Mouse (Mus musculus) forebrain, postnatal 0 days (tissue): ENCODE measurements at regions not wholly inside any gene's neighbourhood (a gene's known extent, or its start where the extent isn't known, plus 50 kb on each side); places are given as distances from the start of the nearest gene placed in this dataset.

ENCODE experiments used
- ATAC-seq: fragments of 200-750 bp; cut with Nextera tagmentation; 2 replicates; pipeline ENCODE4 v1.8.0; 2017; ENCODE audit warnings: mild to moderate bottlenecking, moderate library complexity
- DNase-seq: peaks from one replicate; pipeline ENCODE4 v3.0.0-alpha.2; 2015
- H3K27ac ChIP-seq: fragments of 300-500 bp; sonication (generic); 2 replicates; pipeline ENCODE4 v1.5.1; 2014; ENCODE audit warnings: low read depth, mild to moderate bottlenecking, antibody characterized with exemption, low read length, moderate library complexity, mixed read lengths
- H3K27me3 ChIP-seq: fragments of 300-500 bp; sonication (generic); 2 replicates; pipeline ENCODE4 v1.6.1; 2014; ENCODE audit warnings: mild to moderate bottlenecking, low read length, mixed read lengths; ENCODE audit not compliant: insufficient read depth
- H3K36me3 ChIP-seq: fragments of 300-500 bp; sonication (generic); 2 replicates; pipeline ENCODE4 v1.6.1; 2014; ENCODE audit warnings: mild to moderate bottlenecking, moderate library complexity; ENCODE audit not compliant: insufficient read depth
- H3K4me1 ChIP-seq: fragments of 300-500 bp; sonication (generic); 2 replicates; pipeline ENCODE4 v1.6.1; 2014; ENCODE audit warnings: antibody characterized with exemption; ENCODE audit not compliant: insufficient read depth
- H3K4me2 ChIP-seq: fragments of 300-500 bp; sonication (generic); 2 replicates; pipeline ENCODE4 v1.6.1; 2014; ENCODE audit warnings: low read depth, mild to moderate bottlenecking, moderate library complexity
- H3K4me3 ChIP-seq: fragments of 300-500 bp; sonication (generic); 2 replicates; pipeline ENCODE4 v1.5.1; 2014; ENCODE audit warnings: low read depth, low read length, mixed read lengths
- H3K9ac ChIP-seq: fragments of 300-500 bp; sonication (generic); 2 replicates; pipeline ENCODE4 v1.6.1; 2014; ENCODE audit warnings: mild to moderate bottlenecking
- H3K9me3 ChIP-seq: fragments of 300-500 bp; sonication (generic); 2 replicates; pipeline ENCODE4 v1.6.1; 2016; ENCODE audit warnings: low read length
- CTCF ChIP-seq: sonication (generic); IDR thresholded peaks from 2 replicates; pipeline ENCODE4 v1.5.1; 2016; ENCODE audit warnings: antibody characterized with exemption, control low read depth, low read depth
- WGBS: fragments of 180-500 bp; shearing (Covaris S2); extraction: QIAGEN DNeasy Blood & Tissue Kit; methylation state at CpG from one replicate; pipeline ENCODE4 v1.1.7; 2014; 5-methylcytosine and 5-hydroxymethylcytosine counted together

DNA sequence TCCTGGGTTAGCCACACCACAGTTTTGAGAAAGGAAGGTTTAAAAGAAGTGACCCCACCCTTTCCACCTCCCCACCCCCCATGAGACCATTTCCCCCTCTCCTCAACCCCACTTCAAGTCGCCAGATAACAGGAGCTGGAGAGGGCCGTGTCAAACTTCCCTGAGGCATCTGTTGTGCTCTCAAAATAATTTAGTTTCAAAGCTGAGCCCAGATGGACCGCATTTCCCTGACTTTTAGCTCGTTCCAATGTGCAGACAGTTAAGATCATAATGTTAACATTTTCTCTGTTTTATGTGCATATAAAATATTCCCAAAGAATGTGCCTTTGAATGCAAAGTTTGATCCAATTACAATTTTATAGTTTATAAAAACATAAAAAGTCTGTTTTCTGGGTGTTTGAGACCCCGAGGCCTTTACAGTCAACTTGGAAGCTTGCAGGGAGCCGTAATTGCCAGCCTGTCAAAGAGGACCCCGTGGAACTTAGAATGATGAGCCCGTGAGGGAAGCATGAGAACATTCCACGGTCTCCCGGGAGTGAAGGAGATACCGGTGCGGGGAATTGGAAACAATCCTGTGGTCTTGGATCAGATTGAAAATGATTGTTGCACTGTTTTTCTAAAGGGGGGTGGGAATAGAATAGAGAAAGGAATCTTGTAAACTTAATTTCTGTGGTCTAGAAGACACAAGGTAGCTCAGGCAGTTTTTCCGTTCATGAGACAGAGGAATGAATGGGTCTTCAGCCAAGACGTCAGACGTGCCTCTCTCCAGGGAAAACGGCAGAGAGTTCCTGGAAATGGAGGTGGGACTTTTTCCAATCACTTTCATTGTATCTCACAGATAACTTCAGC is 903.3 kb downstream of the Mrps31 start:
- no peak for TF ChIP-seq CTCF
- peaks cover 3% of the 10 kb centered on the region; the same call in 1 of the 2 replicates for H3K9me3 ChIP-seq
- 0 out of 2 replicates have a peak overlapping the region, but pooled peaks have one; percentile 50 for H3K27ac ChIP-seq
- no peak overlapping the region for H3K4me3 ChIP-seq
- H3K9ac ChIP-seq = no peak overlapping the region
- DNase-seq = peak; percentile 37
- H3K4me1 ChIP-seq = no peaks in the 10 kb centered on the region
- no peaks in the 10 kb centered on the region for H3K36me3 ChIP-seq
- 66% methylated on average over 16 of the region's 16 CpGs for WGBS
- ATAC-seq = peak; percentile 81
- no peaks in the 10 kb centered on the region for H3K27me3 ChIP-seq
- no peak overlapping the region for H3K4me2 ChIP-seq

GRCm38 (mm10) chr8:23319556-23319955 is 908.4 kb downstream of the Mrps31 start:
- Histone ChIP-seq H3K4me1 (no peaks in the 10 kb centered on the region), H3K4me2 (no peak overlapping the region), H3K36me3 (no peaks in the 10 kb centered on the region), H3K9me3 (no peaks in the 10 kb centered on the region), H3K4me3 (no peak overlapping the region), H3K27me3 (no peaks in the 10 kb centered on the region), H3K9ac (no peak overlapping the region), H3K27ac (no peak overlapping the region)
- WGBS = 50% methylated on average over 9 of the region's 9 CpGs
- ATAC-seq (no peak), DNase-seq (peak; percentile 7)
- TF ChIP-seq CTCF = peak; percentile 39

DNA sequence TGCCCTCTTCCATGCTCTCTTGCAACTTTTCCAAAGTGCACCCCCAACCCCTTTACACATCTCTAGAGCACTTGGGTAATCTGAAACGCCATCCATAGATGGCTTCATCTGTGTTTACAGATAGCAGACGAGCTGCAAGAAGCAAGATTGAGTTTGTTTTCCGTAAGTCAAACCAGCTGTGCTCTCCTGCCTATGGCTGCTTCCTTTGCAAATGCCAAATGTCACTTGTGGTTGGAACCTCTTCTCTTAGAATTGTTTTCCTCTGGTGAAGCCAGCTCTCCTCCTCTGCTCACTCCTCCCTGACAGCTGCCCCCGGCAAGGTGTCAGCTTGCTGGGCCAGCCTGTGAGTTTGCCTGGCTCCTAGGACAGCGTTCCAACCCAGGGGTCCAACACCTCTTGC is 910.0 kb downstream of the Mrps31 start:
- WGBS = 81% methylated on average over 5 of the region's 5 CpGs
- DNase-seq (no peak), ATAC-seq (no peak)
- H3K36me3 ChIP-seq = no peaks in the 10 kb centered on the region
- H3K27me3 ChIP-seq = no peaks in the 10 kb centered on the region
- no peak overlapping the region for H3K9ac ChIP-seq
- no peaks in the 10 kb centered on the region for H3K4me1 ChIP-seq
- no peak overlapping the region for H3K4me2 ChIP-seq
- no peak overlapping the region for H3K4me3 ChIP-seq
- no peak overlapping the region for H3K27ac ChIP-seq
- no peaks in the 10 kb centered on the region for H3K9me3 ChIP-seq
- TF ChIP-seq CTCF = no peak

- Histone ChIP-seq H3K9me3 (no peaks in the 10 kb centered on the region), H3K36me3 (no peaks in the 10 kb centered on the region), H3K9ac (no peak overlapping the region), H3K4me3 (no peak overlapping the region), H3K4me2 (no peak overlapping the region), H3K27me3 (no peaks in the 10 kb centered on the region), H3K27ac (no peak overlapping the region), H3K4me1 (no peaks in the 10 kb centered on the region)
- ATAC-seq (peak; percentile 51; the same call in 1 of the 2 replicates), DNase-seq (peak; percentile 41)
- 69% methylated on average over 4 of the region's 4 CpGs for WGBS
- TF ChIP-seq CTCF = no peak
Observed at GRCm38 (mm10) chr8:23327283-23327682, 916.1 kb downstream of the Mrps31 start.

DNA sequence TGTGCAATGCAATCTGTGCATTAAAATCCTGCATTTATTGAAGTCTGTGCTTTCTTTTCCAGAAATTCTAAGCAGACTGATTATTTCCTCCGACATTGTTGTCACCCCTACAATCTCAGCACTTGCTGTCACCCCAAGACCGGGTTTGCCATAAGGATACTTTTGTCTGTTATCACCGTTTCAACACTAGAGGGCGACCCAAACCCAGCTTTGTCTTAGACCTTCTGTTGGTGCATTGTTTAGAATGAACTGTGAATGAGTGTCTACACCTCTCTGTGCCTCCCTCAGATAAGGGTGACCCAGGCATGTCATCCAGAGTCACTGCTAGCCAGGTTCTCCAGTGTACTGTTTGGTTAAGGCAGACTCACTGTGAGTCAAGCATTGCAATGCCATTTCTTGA is 933.0 kb downstream of the Mrps31 start:
- Histone ChIP-seq H3K4me1 (no peaks in the 10 kb centered on the region), H3K27me3 (no peaks in the 10 kb centered on the region), H3K4me2 (no peak overlapping the region), H3K9me3 (no peaks in the 10 kb centered on the region), H3K9ac (no peak overlapping the region), H3K4me3 (no peak overlapping the region), H3K36me3 (no peaks in the 10 kb centered on the region), H3K27ac (no peak overlapping the region)
- DNase-seq (peak; percentile 53), ATAC-seq (no peak)
- 20% methylated on average over 4 of the region's 4 CpGs for WGBS
- peak; percentile 66 for TF ChIP-seq CTCF

GRCm38 (mm10) chr8:23351367-23351930 is 940.3 kb downstream of the Mrps31 start:
- no peak for TF ChIP-seq CTCF
- H3K4me3 ChIP-seq = no peak overlapping the region
- 78% methylated on average over 15 of the region's 15 CpGs for WGBS
- H3K27me3 ChIP-seq = no peaks in the 10 kb centered on the region
- no peak overlapping the region for H3K9ac ChIP-seq
- no peak overlapping the region for H3K4me2 ChIP-seq
- no peaks in the 10 kb centered on the region for H3K4me1 ChIP-seq
- H3K9me3 ChIP-seq = no peaks in the 10 kb centered on the region
- DNase-seq (no peak), ATAC-seq (no peak)
- H3K36me3 ChIP-seq = no peaks in the 10 kb centered on the region
- H3K27ac ChIP-seq = no peak overlapping the region
